Mouse (Mus musculus): ENCODE results near the gene Cd59a. TPM values are rescaled to one million over a fixed set of nuclear protein-coding genes. Genes with fewer than 3 reads are reported as not detected.
"Not testable (repeated sequence)": the region's sequence is repeated elsewhere in the genome, so short reads cannot be mapped to it uniquely, and the experiment has no call there.

The Cd59a gene
- 1 to 10 TPM; 2.1 to 3.3 TPM for total RNA-seq (2021)

DNA sequence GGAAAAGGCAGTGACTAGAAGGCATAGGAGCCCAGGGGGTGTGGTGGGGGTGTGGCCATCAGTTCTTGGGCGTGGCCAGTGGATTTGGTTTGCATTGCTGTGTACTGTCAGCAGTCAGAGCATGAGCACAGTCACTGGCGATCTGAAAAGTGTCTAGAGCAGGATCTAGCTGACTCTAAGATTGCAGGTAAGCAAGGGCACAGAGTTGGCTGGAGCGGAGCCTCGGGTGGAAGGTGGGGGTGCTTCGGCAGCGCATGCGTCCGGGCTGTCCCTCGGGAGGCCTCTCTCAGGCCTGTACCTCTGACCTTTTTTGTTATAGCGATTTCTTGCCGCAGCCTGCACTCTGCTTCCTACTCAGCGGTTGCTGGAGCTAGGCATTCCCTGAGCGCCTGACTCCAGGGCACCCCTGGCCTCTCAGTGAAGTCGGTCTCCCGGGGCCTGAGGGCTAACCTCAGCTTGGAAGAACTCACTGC lies at the start of gene Cd59a:
TSS of gene Cd59a (plus strand) at position 61 of the 473 bp plus-strand sequence.
- intact Hi-C loops (cut with DNase I): no loop called here
- DNase-seq (ENCODE audit: extremely low spot score in 1 of 2, low spot score in 2 of 2): peak; percentile 31 to 83

DNA sequence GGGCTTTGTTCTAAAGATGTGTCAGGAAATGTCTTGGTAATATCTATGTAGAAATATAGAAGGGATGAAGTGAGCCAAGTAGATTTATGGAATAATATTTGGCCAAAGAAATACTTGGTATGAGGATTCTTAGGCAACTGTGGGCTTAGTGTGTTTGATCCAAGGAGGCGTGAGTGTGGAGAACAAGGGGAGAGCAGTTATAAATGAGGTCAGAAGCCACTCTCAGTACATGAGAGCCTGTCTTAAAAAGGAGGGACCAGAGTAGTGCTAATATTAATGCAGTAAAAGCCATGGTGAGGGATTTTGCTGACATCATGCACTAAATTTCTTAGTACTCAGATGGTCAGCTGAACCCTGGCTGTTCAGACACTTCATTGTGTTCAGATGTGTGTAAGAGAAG lies 37.2 kb upstream of the Cd59a start:
- DNase-seq (ENCODE audit: extremely low spot score in 1 of 2, low spot score in 2 of 2): no peak
- intact Hi-C loops (cut with DNase I): loop anchor here (10.0 kb wide), 1 partner anchor 376 kb away; no protein-coding TSS in a partner anchor

DNA sequence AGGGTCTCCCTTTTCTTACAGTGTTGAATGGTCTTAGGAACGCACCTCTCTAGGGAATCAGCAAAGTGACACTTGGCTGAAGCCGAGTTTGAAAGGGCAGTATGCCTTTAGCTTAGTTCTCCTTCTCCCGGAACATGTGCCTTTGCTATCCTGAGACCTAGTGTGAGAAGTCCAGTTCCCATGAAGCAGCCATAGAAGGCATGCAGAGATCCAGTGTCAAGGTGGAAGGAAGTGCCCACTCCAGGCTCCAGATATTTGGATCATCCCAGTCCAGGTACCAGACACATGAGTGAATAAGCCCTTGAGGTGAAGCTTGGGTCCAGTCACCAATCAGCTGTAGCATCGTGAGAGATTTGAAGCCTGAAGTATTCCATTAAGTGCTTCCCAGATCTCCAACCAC lies 36.6 kb upstream of the Cd59a start:
- DNase-seq (ENCODE audit: extremely low spot score in 1 of 2, low spot score in 2 of 2): no peak
- intact Hi-C loops (cut with DNase I): loop anchor here (10.0 kb wide), 1 partner anchor 376 kb away; no protein-coding TSS in a partner anchor

DNA sequence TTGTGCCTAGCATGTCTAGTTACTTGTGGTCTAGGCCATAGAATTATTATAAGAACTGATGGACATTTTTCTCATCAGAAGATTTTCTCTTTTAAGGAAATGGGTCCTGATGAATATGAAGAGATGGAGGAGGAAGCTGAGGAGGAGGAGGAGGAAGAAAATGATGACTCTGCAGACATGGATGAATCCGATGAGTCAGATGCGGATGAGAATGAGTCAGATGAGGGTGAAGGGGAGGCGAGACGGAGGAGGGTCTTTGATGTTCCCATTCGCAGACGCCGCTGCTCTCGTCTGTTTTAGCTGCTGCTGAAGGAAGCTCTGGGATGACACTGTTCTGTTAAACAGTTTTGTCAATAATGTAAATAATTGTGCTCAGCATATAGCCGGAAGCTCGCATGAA lies 35.8 kb upstream of the Cd59a start:
- DNase-seq (ENCODE audit: extremely low spot score in 1 of 2, low spot score in 2 of 2): no peak
- intact Hi-C loops (cut with DNase I): loop anchor here (10.0 kb wide), 1 partner anchor 375 kb away; no protein-coding TSS in a partner anchor

- no peak for DNase-seq (ENCODE audit: extremely low spot score in 1 of 2, low spot score in 2 of 2)
- intact Hi-C loops (cut with DNase I): no loop called here
These were observed 34.6 kb upstream of the Cd59a start for GRCm38 (mm10) chr2:104060996-104061395.

- DNase-seq (ENCODE audit: extremely low spot score in 1 of 2, low spot score in 2 of 2): no peak
- intact Hi-C loops (cut with DNase I): no loop called here
These were observed 32.9 kb upstream of the Cd59a start for GRCm38 (mm10) chr2:104062665-104063064.

- intact Hi-C loops (cut with DNase I): no loop called here
- no peak for DNase-seq (ENCODE audit: extremely low spot score in 1 of 2, low spot score in 2 of 2)
These were observed 31.4 kb upstream of the Cd59a start for GRCm38 (mm10) chr2:104064152-104064551.

DNA sequence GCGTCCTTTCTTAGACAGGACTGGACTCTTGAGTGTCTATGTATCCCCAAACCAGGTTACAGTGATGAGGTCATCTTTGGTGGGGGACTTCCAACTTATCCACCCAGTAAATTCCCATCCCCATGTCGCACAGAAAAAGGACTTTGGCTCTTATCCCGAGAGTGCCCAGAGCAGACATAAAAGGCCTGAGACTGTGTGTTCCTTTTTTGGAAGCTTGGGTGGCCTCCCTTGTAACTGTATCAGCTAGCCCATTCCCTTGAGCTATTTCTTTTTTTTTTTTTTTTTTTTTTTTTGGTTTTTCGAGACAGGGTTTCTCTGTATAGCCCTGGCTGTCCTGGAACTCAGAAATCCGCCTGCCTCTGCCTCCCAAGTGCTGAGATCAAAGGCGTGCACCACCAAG lies 30.1 kb upstream of the Cd59a start, which contains the start of gene Gm10912:
TSS of gene Gm10912 (plus strand) at position 301 of the 400 bp plus-strand sequence.
- DNase-seq (ENCODE audit: extremely low spot score in 1 of 2, low spot score in 2 of 2); intact Hi-C loops (cut with DNase I): not testable (repeated sequence)

GRCm38 (mm10) chr2:104068450-104068849 lies 27.2 kb upstream of the Cd59a start, which contains the start of gene Gm10799:
Gm10799 (minus strand) TSS chr2:104068550.
- intact Hi-C loops (cut with DNase I): not testable (repeated sequence)

DNA sequence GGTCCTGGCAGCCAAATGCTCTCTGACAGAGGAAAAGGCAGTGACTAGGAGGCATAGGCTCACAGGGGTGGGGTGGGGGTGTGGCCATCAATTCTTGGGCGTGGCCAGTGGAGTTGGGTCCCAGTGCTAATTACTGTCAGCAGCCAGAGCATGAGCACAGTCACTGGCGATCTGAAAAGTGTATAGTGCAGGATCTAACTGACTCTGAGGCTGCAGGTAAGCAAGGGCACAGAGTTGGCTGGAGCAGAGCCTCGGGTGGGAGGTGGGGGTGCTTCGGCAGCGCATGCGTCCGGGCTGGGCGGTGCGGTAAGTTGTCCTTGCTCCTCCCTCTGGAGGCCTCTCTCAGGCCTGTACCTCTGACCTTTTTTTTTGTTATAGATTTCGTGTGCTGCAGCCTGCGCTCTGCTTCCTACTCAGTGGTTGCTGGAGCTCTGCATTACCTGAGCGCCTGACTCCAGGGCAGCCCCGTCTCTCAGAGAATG lies 25.9 kb upstream of the Cd59a start, which contains the start of gene Cd59b:
TSS of gene Cd59b (plus strand) at position 146 of the 482 bp plus-strand sequence.
- intact Hi-C loops (cut with DNase I): no loop called here

More at GRCm38 (mm10) chr2:104068450-104068849, 27.2 kb upstream of the Cd59a start, which contains the start of gene Gm10799:
- not testable (repeated sequence) for DNase-seq (ENCODE audit: extremely low spot score in 1 of 2, low spot score in 2 of 2)

DNA sequence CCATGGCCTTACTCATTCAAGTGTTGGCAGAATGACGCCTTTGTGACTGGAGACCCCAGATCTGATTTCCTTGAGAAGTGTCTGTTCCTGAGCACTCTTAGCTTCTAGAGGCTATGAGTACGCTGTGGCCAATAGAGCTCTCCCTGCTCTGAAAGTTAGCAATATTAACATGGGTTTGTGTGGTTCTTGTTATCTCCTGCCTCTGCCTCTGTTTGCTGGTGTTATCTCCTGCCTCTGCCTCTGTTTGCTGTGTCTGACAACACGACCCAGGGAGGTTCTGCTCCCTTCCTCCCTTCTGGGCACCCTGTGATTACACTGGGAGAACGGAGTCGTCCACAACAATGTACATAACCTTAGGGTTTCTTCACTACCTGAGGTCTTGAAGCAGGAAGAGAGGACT lies 17.3 kb upstream of the Cd59a start:
- intact Hi-C loops (cut with DNase I); DNase-seq (ENCODE audit: extremely low spot score in 1 of 2, low spot score in 2 of 2): not testable (repeated sequence)

More for the DNA sequence above, 25.9 kb upstream of the Cd59a start, which contains the start of gene Cd59b:
- peak in 1 of 2 experiments; percentile 40 for DNase-seq (ENCODE audit: extremely low spot score in 1 of 2, low spot score in 2 of 2)

GRCm38 (mm10) chr2:104081436-104082050 lies 14.1 kb upstream of the Cd59a start:
- intact Hi-C loops (cut with DNase I); DNase-seq (ENCODE audit: extremely low spot score in 1 of 2, low spot score in 2 of 2): not testable (repeated sequence)

- intact Hi-C loops (cut with DNase I): no loop called here
- DNase-seq (ENCODE audit: extremely low spot score in 1 of 2, low spot score in 2 of 2): no peak
These were observed 13.1 kb upstream of the Cd59a start for GRCm38 (mm10) chr2:104082474-104082873.

- DNase-seq (ENCODE audit: extremely low spot score in 1 of 2, low spot score in 2 of 2); intact Hi-C loops (cut with DNase I): not testable (repeated sequence)
These were observed 11.6 kb upstream of the Cd59a start for GRCm38 (mm10) chr2:104084027-104084426.

DNA sequence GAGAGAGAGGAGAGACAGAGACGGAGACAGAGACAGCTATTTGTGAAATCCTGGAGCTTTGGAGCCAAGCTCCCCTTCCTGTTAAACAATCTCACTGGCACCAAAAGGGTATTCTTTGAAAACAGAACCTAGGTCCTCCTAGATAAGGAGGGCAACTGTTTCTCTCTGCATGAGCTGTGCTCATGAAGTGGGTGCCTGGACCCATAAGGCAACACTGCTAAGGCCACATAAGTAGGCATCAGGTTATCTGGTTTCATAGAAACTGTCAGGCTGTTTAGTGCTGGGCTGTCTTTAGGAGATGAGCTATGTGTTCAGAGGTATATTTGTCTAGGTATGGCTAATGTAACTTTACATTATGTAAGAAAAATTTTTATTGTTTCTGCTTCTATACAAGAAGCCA lies 8.0 kb upstream of the Cd59a start:
- not testable (repeated sequence) for DNase-seq (ENCODE audit: extremely low spot score in 1 of 2, low spot score in 2 of 2)

DNA sequence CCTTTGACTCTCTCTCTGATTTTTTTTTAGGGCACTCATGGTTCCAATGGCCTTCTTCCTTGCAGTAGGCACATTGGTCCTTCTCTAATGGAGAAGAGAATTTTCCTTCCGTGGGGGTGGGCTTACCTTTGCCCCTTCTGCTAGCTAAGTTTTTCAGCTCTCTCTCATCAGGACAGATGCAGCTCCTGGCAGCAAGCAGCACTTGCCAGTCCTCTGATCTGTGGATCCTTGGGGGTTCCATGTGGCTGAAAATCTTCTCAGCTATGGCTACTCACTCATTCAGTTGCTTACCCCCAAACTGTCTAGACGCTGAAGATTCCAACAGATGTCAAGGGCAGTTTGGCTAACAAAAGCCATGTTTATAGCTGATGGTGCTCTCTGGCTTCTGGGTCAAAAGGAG lies 2.3 kb upstream of the Cd59a start:
- intact Hi-C loops (cut with DNase I): no loop called here
- DNase-seq (ENCODE audit: extremely low spot score in 1 of 2, low spot score in 2 of 2): no peak

More for the DNA sequence above, 8.0 kb upstream of the Cd59a start:
- intact Hi-C loops (cut with DNase I): not testable (repeated sequence)

DNA sequence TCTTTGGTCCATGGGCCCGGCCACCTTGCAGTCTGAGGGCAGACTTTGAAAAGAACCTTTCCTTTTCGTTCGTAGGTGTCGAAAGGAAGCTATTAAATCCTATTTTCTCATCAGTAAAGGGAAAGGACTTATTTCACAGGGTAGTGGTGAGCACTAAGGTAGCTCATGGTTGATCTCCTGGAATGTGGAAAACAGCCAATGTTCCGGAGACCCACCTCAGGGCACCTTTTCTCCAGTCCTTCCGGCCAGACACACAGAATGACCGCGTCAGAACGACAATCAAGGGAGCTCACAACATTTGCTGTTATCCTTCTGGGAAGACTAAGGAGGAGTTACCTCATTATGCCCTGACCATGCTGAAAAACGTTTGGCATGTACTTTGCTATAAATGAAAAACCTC lies 655 bp downstream of the Cd59a start:
- intact Hi-C loops (cut with DNase I): no loop called here
- DNase-seq (ENCODE audit: extremely low spot score in 1 of 2, low spot score in 2 of 2): no peak

GRCm38 (mm10) chr2:104096796-104097195 lies 1.2 kb downstream of the Cd59a start:
- DNase-seq (ENCODE audit: extremely low spot score in 1 of 2, low spot score in 2 of 2); intact Hi-C loops (cut with DNase I): not testable (repeated sequence)

GRCm38 (mm10) chr2:104097396-104097795 lies 1.8 kb downstream of the Cd59a start:
- DNase-seq (ENCODE audit: extremely low spot score in 1 of 2, low spot score in 2 of 2); intact Hi-C loops (cut with DNase I): not testable (repeated sequence)

Measured in left cerebral cortex, postnatal 10 days (tissue).